Mouse (Mus musculus) heart, embryonic 15.5 days (tissue): Measurements from ENCODE around the gene Adgrg5. TPM values are rescaled to one million over a fixed set of nuclear protein-coding genes. Genes with fewer than 3 reads are reported as not detected.

Source experiments
- ATAC-seq: fragments of 200-750 bp; cut with Nextera tagmentation; replicated peaks from 2 replicates; pipeline ENCODE4 v1.8.0; 2017; ENCODE audit warnings: low read depth, moderate TSS enrichment; ENCODE audit not compliant: insufficient number of reproducible peaks, insufficient read depth, low FRiP score
- H3K27ac ChIP-seq: fragments of 300-500 bp; sonication (generic); 2 replicates; pipeline ENCODE4 v1.5.1; 2015; ENCODE audit warnings: mild to moderate bottlenecking, inconsistent platforms
- H3K27me3 ChIP-seq: fragments of 300-500 bp; sonication (generic); 2 replicates; pipeline ENCODE4 v1.6.1; 2015; ENCODE audit warnings: inconsistent platforms
- H3K36me3 ChIP-seq: fragments of 300-500 bp; sonication (generic); 2 replicates; pipeline ENCODE4 v1.6.1; 2015; ENCODE audit warnings: mild to moderate bottlenecking, inconsistent platforms
- H3K4me1 ChIP-seq: fragments of 300-500 bp; sonication (generic); replicated peaks from 2 replicates; pipeline ENCODE4 v1.6.1; 2015; ENCODE audit warnings: inconsistent platforms
- H3K4me2 ChIP-seq: fragments of 300-500 bp; sonication (generic); 2 replicates; pipeline ENCODE4 v1.6.1; 2015; ENCODE audit warnings: inconsistent platforms, mild to moderate bottlenecking, moderate library complexity
- H3K4me3 ChIP-seq: fragments of 300-500 bp; sonication (generic); 2 replicates; pipeline ENCODE4 v1.5.1; 2015; ENCODE audit warnings: mild to moderate bottlenecking, inconsistent platforms
- H3K9ac ChIP-seq: fragments of 300-500 bp; sonication (generic); 2 replicates; pipeline ENCODE4 v1.6.1; 2015; ENCODE audit warnings: mild to moderate bottlenecking, inconsistent platforms
- H3K9me3 ChIP-seq: fragments of 300-500 bp; sonication (generic); replicated peaks from 2 replicates; pipeline ENCODE4 v1.6.1; 2016; ENCODE audit warnings: inconsistent platforms
- WGBS: fragments of 180-500 bp; shearing (Covaris S2); methylation state at CpG from one replicate; pipeline ENCODE4 v1.1.7; 2015; ENCODE audit warnings: mixed read lengths; 5-methylcytosine and 5-hydroxymethylcytosine counted together
- polyA plus RNA-seq: library from polyadenylated mRNA; unstranded; fragments of >200 nt; fragmentation: Nextera tagmentation; extraction: Ambion mirVana; gene quantifications from 2 replicates; pipeline ENCODE4 v1.2.1, GENCODE M21; 2015

The Adgrg5 gene
- polyA plus RNA-seq, 1 experiment from 2014 or later: 0.25 TPM

- Histone ChIP-seq H3K27ac (no peak overlapping the region), H3K36me3 (no peaks in the 10 kb centered on the region), H3K9me3 (no peaks in the 10 kb centered on the region), H3K27me3 (peaks cover 2% of the 10 kb centered on the region), H3K9ac (no peak overlapping the region), H3K4me3 (no peak overlapping the region), H3K4me2 (no peak overlapping the region), H3K4me1 (peaks cover 23% of the 10 kb centered on the region)
- 78% methylated on average over 5 of the region's 5 CpGs for WGBS
- no peak for ATAC-seq
These were observed 27.0 kb downstream of the Adgrg5 start for GRCm38 (mm10) chr8:94950458-94950857.

DNA sequence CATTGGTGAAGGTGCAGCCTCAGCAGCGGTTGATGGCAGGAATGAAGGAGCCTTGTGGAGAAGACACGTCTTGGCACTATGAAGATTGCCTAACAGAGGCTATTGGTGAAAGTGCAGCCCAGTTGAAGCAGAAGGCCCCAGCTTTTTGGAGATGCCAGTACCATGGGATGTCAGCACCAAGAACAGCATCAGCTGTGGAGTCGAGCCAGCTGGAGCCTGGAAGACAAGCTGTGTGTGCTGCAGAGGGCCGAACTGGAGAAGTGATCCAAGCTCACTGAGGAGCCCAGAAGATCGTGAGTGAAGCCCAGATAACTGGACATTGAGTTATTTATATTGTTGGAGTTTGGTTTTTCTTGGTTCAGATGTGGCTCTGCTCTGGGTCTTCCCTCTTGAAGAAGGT lies 28.6 kb downstream of the Adgrg5 start:
- H3K4me2 ChIP-seq: no peak overlapping the region
- no peak for ATAC-seq
- H3K27me3 ChIP-seq: no peaks in the 10 kb centered on the region
- no peak overlapping the region for H3K27ac ChIP-seq
- no peak overlapping the region for H3K4me3 ChIP-seq
- H3K9me3 ChIP-seq: no peaks in the 10 kb centered on the region
- peaks cover 27% of the 10 kb centered on the region for H3K4me1 ChIP-seq
- H3K9ac ChIP-seq: no peak overlapping the region
- H3K36me3 ChIP-seq: no peaks in the 10 kb centered on the region
- 60% methylated on average over 5 of the region's 5 CpGs for WGBS

- Histone ChIP-seq H3K27ac (peak overlapping the region; percentile 76), H3K9ac (no peak overlapping the region), H3K4me2 (no peak overlapping the region), H3K4me1 (peaks cover 27% of the 10 kb centered on the region), H3K9me3 (no peaks in the 10 kb centered on the region), H3K36me3 (no peaks in the 10 kb centered on the region), H3K4me3 (no peak overlapping the region), H3K27me3 (no peaks in the 10 kb centered on the region)
- 60% methylated on average over 7 of the region's 7 CpGs for WGBS
- no peak for ATAC-seq
These were observed 30.3 kb downstream of the Adgrg5 start for GRCm38 (mm10) chr8:94953624-94954367.

- Histone ChIP-seq H3K4me3 (no peak overlapping the region), H3K9ac (no peak overlapping the region), H3K27me3 (no peaks in the 10 kb centered on the region), H3K4me1 (peaks cover 27% of the 10 kb centered on the region), H3K27ac (peak overlapping the region; percentile 76), H3K4me2 (no peak overlapping the region), H3K9me3 (no peaks in the 10 kb centered on the region), H3K36me3 (no peaks in the 10 kb centered on the region)
- 38% methylated on average over 7 of the region's 7 CpGs for WGBS
- peak; percentile 80 for ATAC-seq
These were observed 30.9 kb downstream of the Adgrg5 start for GRCm38 (mm10) chr8:94954368-94954737.

DNA sequence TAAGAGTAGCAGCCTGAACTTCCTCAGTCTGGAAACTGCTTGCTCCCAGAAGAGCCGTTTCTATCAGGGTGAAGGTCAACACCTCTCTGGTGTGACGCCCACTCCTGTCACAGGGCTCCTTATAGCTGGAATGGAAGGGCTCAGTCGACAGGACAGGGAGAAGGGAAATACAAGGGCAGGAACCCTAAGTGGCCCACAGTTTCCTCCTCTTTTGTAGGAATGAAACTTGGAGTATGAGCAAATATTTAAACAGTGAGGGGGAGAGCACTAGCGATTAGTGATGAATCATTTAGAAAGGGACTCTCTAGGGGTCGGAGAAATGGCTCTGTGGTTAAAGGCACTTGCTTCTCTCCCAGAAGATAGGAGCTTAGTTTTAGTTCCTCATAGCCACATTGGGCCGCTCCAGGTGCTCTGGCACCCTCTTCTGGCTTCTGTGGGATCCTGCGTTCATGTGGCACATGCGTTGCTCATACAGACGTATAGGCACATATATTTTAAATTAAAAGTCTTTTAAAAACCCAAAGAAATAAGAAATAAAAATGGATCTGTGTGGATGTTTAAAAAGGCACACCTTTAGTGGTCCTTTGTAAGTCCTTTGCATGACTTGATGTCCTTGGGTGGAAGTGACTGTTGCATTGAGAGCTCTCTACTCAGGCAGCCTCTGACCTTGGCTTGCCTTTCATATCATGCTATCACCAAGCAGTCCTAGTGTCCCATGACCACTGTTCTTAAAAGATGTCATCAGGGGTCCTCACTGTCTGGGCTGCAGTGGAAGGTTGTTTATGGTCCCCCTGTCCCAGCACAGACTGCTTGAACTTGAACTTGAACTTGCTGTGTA lies 31.6 kb downstream of the Adgrg5 start:
- H3K9me3 ChIP-seq: no peaks in the 10 kb centered on the region
- no peaks in the 10 kb centered on the region for H3K27me3 ChIP-seq
- peak overlapping the region; percentile 76 for H3K27ac ChIP-seq
- no peak overlapping the region for H3K4me3 ChIP-seq
- WGBS: 19% methylated on average over 9 of the region's 9 CpGs
- ATAC-seq: no peak
- H3K36me3 ChIP-seq: no peaks in the 10 kb centered on the region
- H3K9ac ChIP-seq: no peak overlapping the region
- H3K4me1 ChIP-seq: peaks cover 25% of the 10 kb centered on the region
- H3K4me2 ChIP-seq: no peak overlapping the region

DNA sequence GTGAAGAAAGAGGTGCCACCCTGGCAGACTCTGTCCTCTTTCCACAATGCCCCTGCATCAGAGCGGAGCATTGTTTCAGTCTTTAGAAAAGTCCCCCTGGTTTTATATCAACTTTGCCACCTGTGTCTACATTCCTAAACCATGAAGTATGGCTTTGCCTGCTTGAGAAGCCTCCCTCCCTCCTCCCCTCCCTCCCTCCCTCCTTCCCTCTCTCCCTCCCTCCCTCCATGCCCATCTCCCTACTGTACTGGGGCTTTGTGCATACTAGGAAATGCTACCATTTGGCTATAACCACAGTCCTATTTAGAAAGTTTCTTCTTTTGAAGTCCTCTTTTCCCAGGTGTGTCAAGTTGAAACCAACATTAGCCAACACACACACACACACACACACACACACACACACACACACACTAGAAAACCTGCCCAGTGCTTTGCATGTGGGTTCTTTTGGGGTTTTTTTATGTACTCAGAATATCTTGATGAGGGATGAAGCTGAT lies 32.6 kb downstream of the Adgrg5 start:
- H3K4me1 ChIP-seq: peaks cover 24% of the 10 kb centered on the region
- H3K27me3 ChIP-seq: no peaks in the 10 kb centered on the region
- H3K4me2 ChIP-seq: no peak overlapping the region
- no peak overlapping the region for H3K9ac ChIP-seq
- no peaks in the 10 kb centered on the region for H3K36me3 ChIP-seq
- H3K9me3 ChIP-seq: no peaks in the 10 kb centered on the region
- no peak for ATAC-seq
- no peak overlapping the region for H3K4me3 ChIP-seq
- no peak overlapping the region for H3K27ac ChIP-seq
- WGBS: 75% methylated on average over 1 of the region's 1 CpGs

DNA sequence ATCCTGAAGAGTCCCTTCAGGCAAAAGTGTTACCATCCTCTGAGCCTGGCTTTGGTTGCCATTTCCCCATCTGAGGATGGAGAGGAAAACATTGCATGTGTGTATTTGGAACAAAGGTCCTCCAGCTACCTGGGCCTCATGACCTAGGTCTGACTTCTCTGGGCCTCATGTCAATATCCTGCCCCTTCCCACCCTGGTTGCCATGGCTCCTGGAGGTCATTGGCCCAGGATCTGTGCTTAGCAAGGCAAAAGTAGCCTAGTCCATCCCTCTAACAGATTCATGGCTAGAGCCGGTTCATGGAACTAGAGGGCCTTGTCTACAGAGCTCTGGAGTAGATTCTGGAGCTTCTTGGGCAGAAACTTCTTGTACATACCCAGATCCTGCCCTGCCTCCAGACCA lies 38.7 kb downstream of the Adgrg5 start:
- H3K4me2 ChIP-seq: no peak overlapping the region
- peaks cover 4% of the 10 kb centered on the region; the same call in 1 of the 2 replicates for H3K4me1 ChIP-seq
- no peaks in the 10 kb centered on the region for H3K27me3 ChIP-seq
- no peak overlapping the region for H3K27ac ChIP-seq
- H3K9me3 ChIP-seq: no peaks in the 10 kb centered on the region
- H3K4me3 ChIP-seq: no peak overlapping the region
- no peaks in the 10 kb centered on the region for H3K36me3 ChIP-seq
- no peak overlapping the region for H3K9ac ChIP-seq
- ATAC-seq: no peak
- WGBS: 70% methylated on average over 1 of the region's 1 CpGs

DNA sequence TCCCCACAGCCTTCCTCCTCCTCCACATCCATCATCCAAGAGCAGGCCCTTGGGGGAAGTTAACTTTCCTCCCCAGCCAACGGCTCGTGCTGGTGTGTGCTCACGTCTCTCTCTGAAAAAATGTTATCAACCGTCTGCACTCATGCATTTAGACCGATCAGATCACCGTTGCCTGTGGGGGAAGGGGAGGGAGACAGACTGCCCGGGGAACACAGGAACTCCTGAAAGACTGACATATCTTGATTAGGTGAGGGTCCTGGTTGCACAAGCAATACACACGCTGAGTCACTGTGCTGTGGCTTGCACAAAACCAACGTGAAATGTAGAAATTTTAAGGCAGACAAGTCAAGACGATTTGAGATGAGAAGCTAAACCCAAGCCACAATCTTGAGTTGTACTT lies 41.3 kb downstream of the Adgrg5 start:
- Histone ChIP-seq H3K9me3 (no peaks in the 10 kb centered on the region), H3K4me2 (no peak overlapping the region), H3K4me3 (no peak overlapping the region), H3K27ac (no peak overlapping the region), H3K36me3 (no peaks in the 10 kb centered on the region), H3K27me3 (no peaks in the 10 kb centered on the region), H3K4me1 (peaks cover 10% of the 10 kb centered on the region; the same call in 1 of the 2 replicates), H3K9ac (no peak overlapping the region)
- 15% methylated on average over 10 of the region's 10 CpGs for WGBS
- no peak for ATAC-seq

- H3K4me1 ChIP-seq: peaks cover 10% of the 10 kb centered on the region; the same call in 1 of the 2 replicates
- H3K9me3 ChIP-seq: no peaks in the 10 kb centered on the region
- H3K36me3 ChIP-seq: no peaks in the 10 kb centered on the region
- no peaks in the 10 kb centered on the region for H3K27me3 ChIP-seq
- ATAC-seq: no peak
- no peak overlapping the region for H3K27ac ChIP-seq
- no peak overlapping the region for H3K4me3 ChIP-seq
- H3K9ac ChIP-seq: no peak overlapping the region
- 23% methylated on average over 7 of the region's 7 CpGs for WGBS
- no peak overlapping the region for H3K4me2 ChIP-seq
These were observed 43.1 kb downstream of the Adgrg5 start for GRCm38 (mm10) chr8:94966578-94966977.

- Histone ChIP-seq H3K27me3 (no peaks in the 10 kb centered on the region), H3K4me2 (no peak overlapping the region), H3K9ac (no peak overlapping the region), H3K4me1 (peaks cover 10% of the 10 kb centered on the region; the same call in 1 of the 2 replicates), H3K9me3 (no peaks in the 10 kb centered on the region), H3K36me3 (no peaks in the 10 kb centered on the region), H3K27ac (no peak overlapping the region), H3K4me3 (no peak overlapping the region)
- WGBS: 69% methylated on average over 4 of the region's 4 CpGs
- ATAC-seq: no peak
These were observed 43.6 kb downstream of the Adgrg5 start for GRCm38 (mm10) chr8:94967071-94967470.

GRCm38 (mm10) chr8:94967554-94967953 lies 44.1 kb downstream of the Adgrg5 start:
- Histone ChIP-seq H3K27ac (no peak overlapping the region), H3K4me1 (peaks cover 10% of the 10 kb centered on the region; the same call in 1 of the 2 replicates), H3K36me3 (no peaks in the 10 kb centered on the region), H3K4me3 (no peak overlapping the region), H3K4me2 (no peak overlapping the region), H3K27me3 (no peaks in the 10 kb centered on the region), H3K9ac (no peak overlapping the region), H3K9me3 (no peaks in the 10 kb centered on the region)
- no peak; the same call in 1 of the 2 replicates for ATAC-seq
- WGBS: 56% methylated on average over 3 of the region's 3 CpGs
